Comparison of ENCODE assay signal across 20 mouse cellular contexts in genomic region chr1:127395724-127396123, GRCm38 (mm10).
"Had no signal": no experiment of that assay in that cellular context is flagged by ENCODE, and none has a peak within 500 bp of the region (broad histone marks: within the 10 kb centered on the region; RNA-seq: fewer than 3 reads in every experiment).

No protein-coding gene starts in this region.

- H3K4me2 ChIP-seq: limb, embryonic 12.5 days; limb, embryonic 15.5 days; liver, embryonic 13.5 days; midbrain, embryonic 12.5 days; midbrain, embryonic 15.5 days; neural tube, embryonic 12.5 days; neural tube, embryonic 15.5 days; stomach, embryonic 15.5 days had no signal

- H3K9ac ChIP-seq: limb, embryonic 12.5 days; limb, embryonic 15.5 days; liver, embryonic 13.5 days; midbrain, embryonic 12.5 days; midbrain, embryonic 15.5 days; neural tube, embryonic 12.5 days; neural tube, embryonic 15.5 days; stomach, embryonic 15.5 days had no signal

- H3K4me1 ChIP-seq: midbrain, embryonic 12.5 days; midbrain, embryonic 15.5 days; stomach, embryonic 15.5 days had no signal

- H3K4me3 ChIP-seq: limb, embryonic 12.5 days; limb, embryonic 15.5 days; liver, embryonic 13.5 days; midbrain, embryonic 12.5 days; midbrain, embryonic 15.5 days; neural tube, embryonic 12.5 days; neural tube, embryonic 15.5 days; stomach, embryonic 15.5 days had no signal

- ATAC-seq: inflammation-experienced regulatory T-cells, adult 6 months; midbrain, embryonic 15.5 days had no signal

- H3K27ac ChIP-seq: limb, embryonic 12.5 days; limb, embryonic 15.5 days; liver, embryonic 13.5 days; midbrain, embryonic 12.5 days; midbrain, embryonic 15.5 days; neural tube, embryonic 12.5 days; neural tube, embryonic 15.5 days; stomach, embryonic 15.5 days had no signal

- DNase-seq: kidney, adult 18-20 months; kidney, postnatal 10 days; kidney, postnatal 4 days; left cerebral cortex, postnatal 4 days; liver, embryonic 13.5 days; lung, adult 2 months; lung, postnatal 14 days; lung, postnatal 4 days; retina, postnatal 1 day; right cerebral cortex, postnatal 25 days; spleen, adult 18-20 months; thymus, postnatal 25 days had no signal

- H3K9me3 ChIP-seq: liver, embryonic 13.5 days; midbrain, embryonic 12.5 days; midbrain, embryonic 15.5 days; neural tube, embryonic 12.5 days; neural tube, embryonic 15.5 days had no signal

- H3K27me3 ChIP-seq: limb, embryonic 12.5 days; limb, embryonic 15.5 days; liver, embryonic 13.5 days; midbrain, embryonic 12.5 days; midbrain, embryonic 15.5 days; neural tube, embryonic 12.5 days; neural tube, embryonic 15.5 days; stomach, embryonic 15.5 days had no signal
